Mouse (Mus musculus): Measurements from ENCODE around the gene 9130019O22Rik.
"Not testable (repeated sequence)": the region's sequence is repeated elsewhere in the genome, so short reads cannot be mapped to it uniquely, and the experiment has no call there.

The 9130019O22Rik gene

GRCm38 (mm10) chr7:127342332-127342731, 44.6 kb downstream of the 9130019O22Rik start:
- DNase-seq (ENCODE audit: low read depth, low spot score), result no peak

GRCm38 (mm10) chr7:127341861-127342260, 45.1 kb downstream of the 9130019O22Rik start:
- not testable (repeated sequence) for DNase-seq (ENCODE audit: low read depth, low spot score)

DNA sequence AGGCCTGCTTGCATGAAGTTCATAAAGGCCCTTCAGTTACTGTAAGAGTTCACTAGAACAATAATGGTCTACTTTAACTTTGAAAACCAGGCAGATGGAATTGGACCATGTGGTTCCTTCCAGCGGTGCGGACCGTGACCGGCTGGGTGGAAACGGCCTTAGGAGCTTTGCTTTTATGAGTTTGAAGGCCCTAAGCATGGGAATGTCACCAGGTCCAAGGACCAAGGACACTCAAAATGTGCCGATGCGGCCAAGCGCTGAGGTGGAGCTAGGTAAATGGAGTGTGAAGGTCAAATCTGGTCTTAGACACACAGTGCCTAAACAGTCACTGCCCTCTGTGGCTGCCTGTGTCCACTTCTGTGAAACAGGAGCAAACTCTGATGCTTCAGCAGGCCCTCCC, 45.6 kb downstream of the 9130019O22Rik start:
- DNase-seq (ENCODE audit: low read depth, low spot score), result no peak

DNA sequence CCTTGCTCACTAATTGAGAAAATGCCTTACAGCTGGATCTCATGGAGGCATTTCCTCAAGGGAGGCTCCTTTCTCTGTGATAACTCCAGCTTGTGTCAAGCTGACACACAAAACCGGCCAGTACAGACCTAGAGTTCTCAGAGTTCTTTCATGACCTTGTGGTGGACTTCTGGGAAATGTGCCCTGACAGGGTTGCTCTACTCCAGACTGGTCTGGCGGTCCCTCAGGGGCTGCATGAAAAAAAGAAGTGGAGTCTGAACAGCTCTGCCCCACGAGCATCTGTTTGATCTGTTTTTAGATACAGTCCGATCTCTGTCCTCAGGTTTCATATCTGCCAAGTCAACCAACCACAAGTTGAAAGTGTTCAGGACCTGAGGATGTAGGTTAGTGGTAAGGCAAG, 49.3 kb downstream of the 9130019O22Rik start:
- DNase-seq (ENCODE audit: low read depth, low spot score), result no peak

DNA sequence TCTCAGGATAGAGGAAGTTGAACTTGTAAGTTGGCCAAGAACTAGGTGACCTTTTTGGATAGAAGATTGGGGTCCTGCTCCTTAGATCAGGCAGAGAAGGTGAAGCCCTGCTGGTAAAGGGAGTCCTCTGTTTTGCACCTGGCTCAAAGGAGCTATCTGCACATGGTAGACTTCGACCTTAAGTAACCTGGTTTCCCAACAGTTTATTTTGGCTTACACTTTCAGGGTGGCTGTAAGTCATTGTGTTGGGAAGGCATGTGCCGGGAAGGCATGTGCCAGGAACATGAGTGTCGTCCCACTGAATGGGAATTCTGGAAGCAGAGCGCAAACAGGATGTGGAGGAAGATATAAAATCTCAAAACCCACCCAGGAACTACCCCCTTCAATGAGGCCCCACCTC, 51.4 kb downstream of the 9130019O22Rik start:
- no peak for DNase-seq (ENCODE audit: low read depth, low spot score)

GRCm38 (mm10) chr7:127333240-127333639, 53.7 kb downstream of the 9130019O22Rik start:
- no peak for DNase-seq (ENCODE audit: low read depth, low spot score)

Measured in WW6 (cell line).